Mouse (Mus musculus): Measurements from ENCODE around the gene Npl. TPM values are rescaled to one million over a fixed set of nuclear protein-coding genes. Genes with fewer than 3 reads are reported as not detected.
"Not testable (repeated sequence)": the region's sequence is repeated elsewhere in the genome, so short reads cannot be mapped to it uniquely, and the experiment has no call there.

Npl gene
- polyA plus RNA-seq, 1 experiment from 2014 or later = 6.7 TPM

GRCm38 (mm10) chr1:153493931-153494330 lies 55.9 kb downstream of the Npl start:
- H3K4me3 ChIP-seq = no peak overlapping the region
- H3K9me3 ChIP-seq = no peaks in the 10 kb centered on the region
- no peak overlapping the region for H3K27ac ChIP-seq (replicated peaks)
- WGBS = 33% methylated on average over 6 of the region's 6 CpGs
- no peak for DNase-seq (ENCODE audit: low spot score)
- H3K36me3 ChIP-seq (replicated peaks) = no peaks in the 10 kb centered on the region
- peaks cover 11% of the 10 kb centered on the region; the same call in 1 of the 2 replicates for H3K4me1 ChIP-seq
- no peaks in the 10 kb centered on the region for H3K27me3 ChIP-seq (replicated peaks; ENCODE audit: low read depth, poor library complexity, severe bottlenecking)

GRCm38 (mm10) chr1:153493338-153493737 lies 56.5 kb downstream of the Npl start:
- 19% methylated on average over 4 of the region's 4 CpGs for WGBS
- no peaks in the 10 kb centered on the region for H3K36me3 ChIP-seq (replicated peaks)
- H3K9me3 ChIP-seq = no peaks in the 10 kb centered on the region
- H3K4me1 ChIP-seq = peaks cover 11% of the 10 kb centered on the region; the same call in 1 of the 2 replicates
- H3K27ac ChIP-seq (replicated peaks) = no peak overlapping the region
- H3K4me3 ChIP-seq = no peak overlapping the region
- no peaks in the 10 kb centered on the region for H3K27me3 ChIP-seq (replicated peaks; ENCODE audit: low read depth, poor library complexity, severe bottlenecking)
- DNase-seq (ENCODE audit: low spot score) = no peak

GRCm38 (mm10) chr1:153491822-153492221 lies 58.0 kb downstream of the Npl start:
- peaks cover 11% of the 10 kb centered on the region; the same call in 1 of the 2 replicates for H3K4me1 ChIP-seq
- H3K27me3 ChIP-seq (replicated peaks; ENCODE audit: low read depth, poor library complexity, severe bottlenecking) = no peaks in the 10 kb centered on the region
- no peaks in the 10 kb centered on the region for H3K36me3 ChIP-seq (replicated peaks)
- WGBS = 95% methylated on average over 1 of the region's 1 CpGs
- H3K9me3 ChIP-seq = no peaks in the 10 kb centered on the region
- no peak for DNase-seq (ENCODE audit: low spot score)
- H3K27ac ChIP-seq (replicated peaks) = no peak overlapping the region
- no peak overlapping the region for H3K4me3 ChIP-seq

- Histone ChIP-seq H3K9me3 (no peaks in the 10 kb centered on the region), H3K27me3 (replicated peaks; ENCODE audit: low read depth, poor library complexity, severe bottlenecking) (no peaks in the 10 kb centered on the region), H3K36me3 (replicated peaks) (no peaks in the 10 kb centered on the region), H3K4me3 (no peak overlapping the region), H3K27ac (replicated peaks) (no peak overlapping the region), H3K4me1 (peaks cover 11% of the 10 kb centered on the region; the same call in 1 of the 2 replicates)
- DNase-seq (ENCODE audit: low spot score) = no peak
- 87% methylated on average over 2 of the region's 2 CpGs for WGBS
Measured at GRCm38 (mm10) chr1:153491345-153491744, 58.5 kb downstream of the Npl start.

GRCm38 (mm10) chr1:153489963-153490362 lies 59.9 kb downstream of the Npl start:
- Histone ChIP-seq H3K4me3 (no peak overlapping the region), H3K27me3 (replicated peaks; ENCODE audit: low read depth, poor library complexity, severe bottlenecking) (no peaks in the 10 kb centered on the region), H3K9me3 (no peaks in the 10 kb centered on the region), H3K4me1 (peaks cover 20% of the 10 kb centered on the region), H3K27ac (replicated peaks) (no peak overlapping the region), H3K36me3 (replicated peaks) (no peaks in the 10 kb centered on the region)
- DNase-seq (ENCODE audit: low spot score) = no peak
- 90% methylated on average over 4 of the region's 4 CpGs for WGBS

- Histone ChIP-seq H3K36me3 (replicated peaks) (0 out of 2 replicates have a peak, but pooled peaks cover under 1% of the 10 kb centered on the region), H3K4me3 (no peak overlapping the region), H3K4me1 (peaks cover 24% of the 10 kb centered on the region), H3K27me3 (replicated peaks; ENCODE audit: low read depth, poor library complexity, severe bottlenecking) (no peaks in the 10 kb centered on the region), H3K27ac (replicated peaks) (no peak overlapping the region), H3K9me3 (no peaks in the 10 kb centered on the region)
- DNase-seq (ENCODE audit: low spot score) = no peak
- WGBS = 54% methylated on average over 2 of the region's 2 CpGs
Measured at GRCm38 (mm10) chr1:153489540-153489939, 60.3 kb downstream of the Npl start.

GRCm38 (mm10) chr1:153489132-153489531 lies 60.7 kb downstream of the Npl start:
- Histone ChIP-seq H3K4me3 (no peak overlapping the region), H3K4me1 (peaks cover 29% of the 10 kb centered on the region), H3K27ac (replicated peaks) (no peak overlapping the region), H3K27me3 (replicated peaks; ENCODE audit: low read depth, poor library complexity, severe bottlenecking) (no peaks in the 10 kb centered on the region), H3K36me3 (replicated peaks) (peaks cover 5% of the 10 kb centered on the region; the same call in 1 of the 2 replicates), H3K9me3 (no peaks in the 10 kb centered on the region)
- peak; percentile 22 for DNase-seq (ENCODE audit: low spot score)
- WGBS = 53% methylated on average over 7 of the region's 7 CpGs

GRCm38 (mm10) chr1:153487500-153487879 lies 62.4 kb downstream of the Npl start, which contains the start of gene Dhx9:
TSS of gene Dhx9 (minus strand) at chr1:153487660.
- Histone ChIP-seq H3K9me3 (no peaks in the 10 kb centered on the region), H3K27me3 (replicated peaks; ENCODE audit: low read depth, poor library complexity, severe bottlenecking) (no peaks in the 10 kb centered on the region), H3K36me3 (replicated peaks) (peaks cover 16% of the 10 kb centered on the region), H3K4me3 (peak within 1 kb of the TSS; percentile 93), H3K4me1 (peaks cover 26% of the 10 kb centered on the region), H3K27ac (replicated peaks) (peak within 1 kb of the TSS; percentile 99)
- peak; percentile 99 for DNase-seq (ENCODE audit: low spot score)
- WGBS = under 1% methylated on average over 35 of the region's 35 CpGs

GRCm38 (mm10) chr1:153486767-153487499 lies 62.9 kb downstream of the Npl start:
- H3K9me3 ChIP-seq = no peaks in the 10 kb centered on the region
- H3K27me3 ChIP-seq (replicated peaks; ENCODE audit: low read depth, poor library complexity, severe bottlenecking) = no peaks in the 10 kb centered on the region
- DNase-seq (ENCODE audit: low spot score) = peak; percentile 72
- under 1% methylated on average over 64 of the region's 64 CpGs for WGBS
- peak overlapping the region; percentile 99 for H3K27ac ChIP-seq (replicated peaks)
- peak overlapping the region; percentile 93 for H3K4me3 ChIP-seq
- peaks cover 26% of the 10 kb centered on the region for H3K4me1 ChIP-seq
- peaks cover 22% of the 10 kb centered on the region for H3K36me3 ChIP-seq (replicated peaks)

- 10% methylated on average over 6 of the region's 6 CpGs for WGBS
- peaks cover 30% of the 10 kb centered on the region for H3K36me3 ChIP-seq (replicated peaks)
- H3K27me3 ChIP-seq (replicated peaks; ENCODE audit: low read depth, poor library complexity, severe bottlenecking); H3K9me3 ChIP-seq; DNase-seq (ENCODE audit: low spot score): not testable (repeated sequence)
- H3K4me3 ChIP-seq = peak overlapping the region; percentile 93
- peaks cover 26% of the 10 kb centered on the region for H3K4me1 ChIP-seq
- peak overlapping the region; percentile 99 for H3K27ac ChIP-seq (replicated peaks)
Measured at GRCm38 (mm10) chr1:153486120-153486519, 63.7 kb downstream of the Npl start.

- DNase-seq (ENCODE audit: low spot score) = no peak
- peak overlapping the region; percentile 93 for H3K4me3 ChIP-seq
- 51% methylated on average over 2 of the region's 2 CpGs for WGBS
- H3K4me1 ChIP-seq = peaks cover 26% of the 10 kb centered on the region
- peaks cover 38% of the 10 kb centered on the region for H3K36me3 ChIP-seq (replicated peaks)
- H3K9me3 ChIP-seq = no peaks in the 10 kb centered on the region
- no peaks in the 10 kb centered on the region for H3K27me3 ChIP-seq (replicated peaks; ENCODE audit: low read depth, poor library complexity, severe bottlenecking)
- H3K27ac ChIP-seq (replicated peaks) = no peak overlapping the region
Measured at GRCm38 (mm10) chr1:153485201-153485796, 64.5 kb downstream of the Npl start.

GRCm38 (mm10) chr1:153481025-153481412 lies 68.8 kb downstream of the Npl start:
- peaks cover 24% of the 10 kb centered on the region for H3K4me1 ChIP-seq
- WGBS = 85% methylated on average over 1 of the region's 1 CpGs
- H3K36me3 ChIP-seq (replicated peaks) = peaks cover 81% of the 10 kb centered on the region
- DNase-seq (ENCODE audit: low spot score) = no peak
- H3K27me3 ChIP-seq (replicated peaks; ENCODE audit: low read depth, poor library complexity, severe bottlenecking) = no peaks in the 10 kb centered on the region
- H3K27ac ChIP-seq (replicated peaks) = no peak overlapping the region
- no peaks in the 10 kb centered on the region for H3K9me3 ChIP-seq
- H3K4me3 ChIP-seq = no peak overlapping the region

Measured in embryonic facial prominence, embryonic 10.5 days (tissue).